Mouse (Mus musculus) lung, embryonic 14.5 days (tissue): Measurements from ENCODE around the gene Gm45717. TPM values are rescaled to one million over a fixed set of nuclear protein-coding genes. Genes with fewer than 3 reads are reported as not detected.
A peak's percentile ranks its signal among the peaks of the same experiment; 100 is the strongest.
"Not testable (repeated sequence)": the region's sequence is repeated elsewhere in the genome, so short reads cannot be mapped to it uniquely, and the experiment has no call there.

ENCODE experiments used
- ATAC-seq: fragments of 200-750 bp; cut with Nextera tagmentation; 2 replicates; pipeline ENCODE4 v1.8.0; 2017; ENCODE audit warnings: mild to moderate bottlenecking, moderate TSS enrichment, moderate library complexity; ENCODE audit not compliant: insufficient read depth
- DNase-seq: peaks from one replicate; pipeline ENCODE4 v3.0.0-alpha.2; 2015
- H3K27ac ChIP-seq: fragments of 300-500 bp; sonication (generic); 2 replicates; pipeline ENCODE4 v1.5.1; 2014; ENCODE audit warnings: low read depth, mild to moderate bottlenecking, moderate library complexity
- H3K27me3 ChIP-seq: fragments of 300-500 bp; sonication (generic); 2 replicates; pipeline ENCODE4 v1.6.1; 2014; ENCODE audit warnings: low read length, control low read depth; ENCODE audit not compliant: insufficient read depth
- H3K36me3 ChIP-seq: fragments of 300-500 bp; sonication (generic); 2 replicates; pipeline ENCODE4 v1.6.1; 2014; ENCODE audit warnings: control low read depth; ENCODE audit not compliant: insufficient read depth
- H3K4me1 ChIP-seq: fragments of 300-500 bp; sonication (generic); 2 replicates; pipeline ENCODE4 v1.6.1; 2014; ENCODE audit warnings: antibody characterized with exemption, control low read depth; ENCODE audit not compliant: insufficient read depth
- H3K4me2 ChIP-seq: fragments of 300-500 bp; sonication (generic); 2 replicates; pipeline ENCODE4 v1.6.1; 2014; ENCODE audit warnings: mild to moderate bottlenecking
- H3K4me3 ChIP-seq: fragments of 300-500 bp; sonication (generic); 2 replicates; pipeline ENCODE4 v1.5.1; 2014; ENCODE audit warnings: low read depth, low read length
- H3K9ac ChIP-seq: fragments of 300-500 bp; sonication (generic); 2 replicates; pipeline ENCODE4 v1.6.1; 2014
- H3K9me3 ChIP-seq: fragments of 300-500 bp; sonication (generic); 2 replicates; pipeline ENCODE4 v1.6.1; 2016; ENCODE audit warnings: low read depth, low read length, control low read depth
- CTCF ChIP-seq: IDR thresholded peaks from 2 replicates; pipeline ENCODE4 v1.5.1; 2016; ENCODE audit warnings: antibody characterized with exemption, low read depth
- WGBS: fragments of 180-500 bp; shearing (Covaris S2); extraction: QIAGEN DNeasy Blood & Tissue Kit; methylation state at CpG from one replicate; pipeline ENCODE4 v1.1.7; 2014; 5-methylcytosine and 5-hydroxymethylcytosine counted together
- polyA plus RNA-seq: library from polyadenylated mRNA; unstranded; fragments of >200 nt; fragmentation: Nextera tagmentation; extraction: Ambion mirVana; gene quantifications from 2 replicates; pipeline ENCODE4 v1.2.1, GENCODE M21; 2014

The Gm45717 gene
- polyA plus RNA-seq, 1 experiment from 2014 or later, result not detected

DNA sequence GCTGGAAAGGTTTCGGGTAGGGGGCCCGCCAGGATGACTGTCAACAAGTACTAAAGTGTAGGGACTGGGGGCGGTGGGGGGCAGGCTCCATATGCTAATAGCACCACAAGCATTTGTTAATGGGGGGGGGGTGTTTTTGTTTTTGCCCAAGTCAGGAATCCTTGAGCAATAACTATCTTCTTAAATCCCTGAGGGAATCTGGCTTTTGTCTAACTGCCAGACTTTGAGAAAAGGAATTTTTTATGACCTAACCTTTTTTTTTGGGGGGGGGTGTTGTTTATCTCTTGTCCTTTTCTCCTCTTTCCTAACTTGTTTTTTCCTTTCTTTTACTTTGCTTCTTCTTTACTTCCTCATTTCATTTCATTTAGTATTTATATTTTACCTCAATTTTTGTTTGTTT lies 19.7 kb upstream of the Gm45717 start:
- H3K27ac ChIP-seq, result no peak overlapping the region
- no peaks in the 10 kb centered on the region for H3K9me3 ChIP-seq
- no peak overlapping the region for H3K4me3 ChIP-seq
- WGBS, result 26% methylated on average over 3 of the region's 3 CpGs
- no peak for TF ChIP-seq CTCF
- no peaks in the 10 kb centered on the region for H3K27me3 ChIP-seq
- no peaks in the 10 kb centered on the region for H3K36me3 ChIP-seq
- no peak overlapping the region for H3K9ac ChIP-seq
- DNase-seq (no peak), ATAC-seq (no peak)
- H3K4me2 ChIP-seq, result no peak overlapping the region
- 0 out of 2 replicates have a peak, but pooled peaks cover 4% of the 10 kb centered on the region for H3K4me1 ChIP-seq

- no peak overlapping the region for H3K9ac ChIP-seq
- no peak overlapping the region for H3K4me2 ChIP-seq
- no peak for DNase-seq
- TF ChIP-seq CTCF, result no peak
- 0 out of 2 replicates have a peak, but pooled peaks cover 4% of the 10 kb centered on the region for H3K4me1 ChIP-seq
- H3K9me3 ChIP-seq, result no peaks in the 10 kb centered on the region
- H3K36me3 ChIP-seq, result no peaks in the 10 kb centered on the region
- WGBS, result 20% methylated on average over 9 of the region's 9 CpGs
- no peak overlapping the region for H3K27ac ChIP-seq
- H3K4me3 ChIP-seq, result no peak overlapping the region
- H3K27me3 ChIP-seq, result no peaks in the 10 kb centered on the region
- no peak for ATAC-seq
These were observed 19.2 kb upstream of the Gm45717 start for GRCm38 (mm10) chr7:140974940-140975339.

DNA sequence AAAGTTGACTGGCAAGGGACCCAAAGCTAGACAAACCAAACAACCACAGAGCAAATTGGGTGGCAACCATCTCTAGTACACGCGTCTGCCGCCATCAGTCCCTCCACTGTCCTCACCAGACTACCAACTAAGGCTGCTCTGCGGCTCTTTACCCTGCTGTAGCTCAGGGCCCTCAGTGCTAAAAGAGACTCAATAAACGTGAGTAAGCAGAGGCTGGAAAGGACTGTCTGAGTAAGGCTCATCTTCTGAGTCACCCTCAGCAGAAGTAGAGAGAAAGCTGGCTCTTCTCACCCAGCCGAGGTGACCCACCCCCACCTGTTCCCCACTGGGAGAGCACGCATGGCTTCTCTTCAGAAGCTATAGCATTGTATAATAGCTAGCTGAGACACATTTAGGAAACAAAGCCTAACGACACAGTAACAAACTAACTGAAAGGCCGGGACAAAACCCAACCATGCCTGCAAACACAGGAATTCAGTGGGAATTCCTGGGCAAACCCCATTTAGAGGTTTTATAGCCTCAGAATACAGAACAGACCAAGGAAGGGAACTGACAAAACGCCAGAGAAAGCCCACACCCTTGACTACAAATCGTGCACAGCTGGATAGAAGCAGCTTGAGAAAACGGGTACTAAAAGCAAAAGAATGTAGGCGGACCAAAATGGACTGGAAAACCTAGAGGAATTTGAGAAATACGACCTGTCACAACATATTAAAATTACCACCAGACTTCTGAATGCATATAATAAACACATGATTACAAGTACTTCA lies 17.8 kb upstream of the Gm45717 start:
- DNase-seq (no peak), ATAC-seq (no peak)
- no peak for TF ChIP-seq CTCF
- Histone ChIP-seq H3K4me1 (0 out of 2 replicates have a peak, but pooled peaks cover 7% of the 10 kb centered on the region), H3K27me3 (no peaks in the 10 kb centered on the region), H3K4me3 (no peak overlapping the region), H3K27ac (no peak overlapping the region; the same call in 1 of the 2 replicates), H3K36me3 (no peaks in the 10 kb centered on the region), H3K9ac (no peak overlapping the region), H3K9me3 (no peaks in the 10 kb centered on the region), H3K4me2 (no peak overlapping the region)
- 45% methylated on average over 14 of the region's 14 CpGs for WGBS

DNA sequence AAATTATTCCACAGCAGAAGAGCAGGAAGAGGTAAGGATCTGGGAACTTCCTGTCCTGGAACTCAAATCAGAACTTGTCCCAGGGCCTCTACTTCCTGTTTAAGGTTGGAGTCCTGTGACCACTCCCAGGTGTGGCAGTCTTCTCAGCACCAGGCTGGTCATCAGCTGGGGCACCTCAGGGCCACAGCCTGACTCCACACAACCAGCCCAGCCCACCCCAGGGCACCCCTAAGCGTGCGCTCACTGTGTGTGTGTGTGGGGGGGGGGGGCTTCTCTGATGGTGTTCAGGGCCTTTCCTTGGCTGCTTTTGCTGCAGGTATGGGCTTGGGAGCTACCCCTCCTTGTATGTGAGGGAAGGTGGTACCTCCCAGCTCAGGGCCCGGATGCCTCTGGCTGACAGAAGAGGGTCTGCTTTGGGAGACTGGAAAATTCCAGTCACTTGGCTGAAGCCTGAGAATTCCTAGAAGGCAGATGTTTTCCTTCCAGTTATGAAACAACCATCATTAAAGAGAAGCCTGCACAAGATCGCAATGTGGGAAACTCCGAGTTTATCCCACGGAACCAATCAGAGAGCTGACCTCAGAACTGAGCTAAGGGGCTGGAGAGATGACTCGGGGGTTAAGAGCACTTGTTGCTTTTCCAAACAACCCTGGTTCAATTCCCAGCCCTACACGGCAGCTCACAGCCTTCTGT lies 15.9 kb upstream of the Gm45717 start:
- Histone ChIP-seq H3K4me3 (no peak overlapping the region), H3K4me2 (no peak overlapping the region), H3K9me3 (no peaks in the 10 kb centered on the region), H3K27ac (peak overlapping the region; percentile 68; the same call in 1 of the 2 replicates), H3K27me3 (no peaks in the 10 kb centered on the region), H3K36me3 (no peaks in the 10 kb centered on the region), H3K4me1 (0 out of 2 replicates have a peak, but pooled peaks cover 10% of the 10 kb centered on the region), H3K9ac (no peak overlapping the region)
- WGBS, result 37% methylated on average over 8 of the region's 8 CpGs
- DNase-seq, result peak; percentile 77
- no peak for TF ChIP-seq CTCF
- ATAC-seq, result peak; percentile 58

DNA sequence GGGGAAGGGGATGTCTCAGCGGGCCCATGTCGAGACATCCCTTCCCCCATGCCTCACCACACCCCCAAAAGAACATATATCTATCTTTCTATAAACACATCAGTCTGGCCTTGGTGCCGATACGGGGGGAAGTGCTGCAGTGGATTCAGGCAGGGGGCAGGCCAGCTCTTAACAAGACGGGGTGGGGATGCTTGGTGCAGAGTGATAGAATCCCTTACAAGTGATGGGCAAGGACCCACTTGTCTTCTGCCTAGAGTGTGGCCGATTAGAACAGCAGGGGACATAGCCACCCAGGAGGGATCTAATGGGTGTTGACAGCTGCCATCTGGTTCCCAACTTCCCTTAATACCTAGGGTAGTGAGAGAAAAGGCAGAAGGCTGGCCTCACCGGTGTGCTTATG lies 15.2 kb upstream of the Gm45717 start:
- H3K4me1 ChIP-seq, result 0 out of 2 replicates have a peak, but pooled peaks cover 10% of the 10 kb centered on the region
- TF ChIP-seq CTCF, result no peak
- 25% methylated on average over 7 of the region's 7 CpGs for WGBS
- no peaks in the 10 kb centered on the region for H3K9me3 ChIP-seq
- H3K27me3 ChIP-seq, result no peaks in the 10 kb centered on the region
- no peak for ATAC-seq
- H3K27ac ChIP-seq, result peak overlapping the region; percentile 68; the same call in 1 of the 2 replicates
- H3K9ac ChIP-seq, result no peak overlapping the region
- no peak overlapping the region for H3K4me2 ChIP-seq
- DNase-seq, result no peak
- H3K4me3 ChIP-seq, result no peak overlapping the region
- H3K36me3 ChIP-seq, result no peaks in the 10 kb centered on the region

GRCm38 (mm10) chr7:140968710-140969109 lies 13.0 kb upstream of the Gm45717 start:
- H3K9me3 ChIP-seq, H3K27ac ChIP-seq, ATAC-seq, H3K36me3 ChIP-seq, H3K4me1 ChIP-seq, H3K27me3 ChIP-seq, H3K9ac ChIP-seq, H3K4me3 ChIP-seq, DNase-seq: not testable (repeated sequence)
- WGBS, result 27% methylated on average over 3 of the region's 3 CpGs
- H3K4me2 ChIP-seq, result peak overlapping the region; percentile 48; the same call in 1 of the 2 replicates

GRCm38 (mm10) chr7:140967862-140968591 lies 12.3 kb upstream of the Gm45717 start:
- TF ChIP-seq CTCF, result no peak
- DNase-seq, result peak; percentile 66
- ATAC-seq, result peak; percentile 74
- H3K27ac ChIP-seq, result peak overlapping the region; percentile 59; the same call in 1 of the 2 replicates
- H3K4me3 ChIP-seq, result no peak overlapping the region
- H3K4me1 ChIP-seq, result 0 out of 2 replicates have a peak, but pooled peaks cover 6% of the 10 kb centered on the region
- peak overlapping the region; percentile 48 for H3K4me2 ChIP-seq
- no peak overlapping the region for H3K9ac ChIP-seq
- no peaks in the 10 kb centered on the region for H3K27me3 ChIP-seq
- no peaks in the 10 kb centered on the region for H3K36me3 ChIP-seq
- no peaks in the 10 kb centered on the region for H3K9me3 ChIP-seq
- WGBS, result 6% methylated on average over 14 of the region's 14 CpGs
